Mouse (Mus musculus): ENCODE measurements around the gene Hist1h2bh.
A peak's percentile ranks its signal among the peaks of the same experiment; 100 is the strongest.
"Not testable (repeated sequence)": the region's sequence is repeated elsewhere in the genome, so short reads cannot be mapped to it uniquely, and the experiment has no call there.

Hist1h2bh gene

GRCm38 (mm10) chr13:23542999-23543607 lies at the start of gene Hist1h2bh:
TSS of gene Hist1h2bh (minus strand) at chr13:23543392.
- DNase-seq (ENCODE audit: low read depth), result peak; percentile 94

GRCm38 (mm10) chr13:23592614-23593013 lies 49.4 kb upstream of the Hist1h2bh start:
- no peak for DNase-seq (ENCODE audit: low read depth)

GRCm38 (mm10) chr13:23591886-23592285 lies 48.7 kb upstream of the Hist1h2bh start:
- DNase-seq (ENCODE audit: low read depth), result not testable (repeated sequence)

GRCm38 (mm10) chr13:23591206-23591605 lies 48.0 kb upstream of the Hist1h2bh start:
- no peak for DNase-seq (ENCODE audit: low read depth)

- peak; percentile 30 for DNase-seq (ENCODE audit: low read depth)
These were observed 43.7 kb upstream of the Hist1h2bh start for GRCm38 (mm10) chr13:23586940-23587225.

- DNase-seq (ENCODE audit: low read depth), result peak; percentile 64
These were observed 43.1 kb upstream of the Hist1h2bh start for GRCm38 (mm10) chr13:23586099-23586939.

GRCm38 (mm10) chr13:23585442-23586098 lies 42.4 kb upstream of the Hist1h2bh start:
- peak; percentile 92 for DNase-seq (ENCODE audit: low read depth)

- DNase-seq (ENCODE audit: low read depth), result peak; percentile 87
These were observed 41.8 kb upstream of the Hist1h2bh start for GRCm38 (mm10) chr13:23585029-23585441.

GRCm38 (mm10) chr13:23584331-23584730 lies 41.1 kb upstream of the Hist1h2bh start:
- DNase-seq (ENCODE audit: low read depth), result peak; percentile 36

- DNase-seq (ENCODE audit: low read depth), result no peak
These were observed 40.3 kb upstream of the Hist1h2bh start for GRCm38 (mm10) chr13:23583387-23584068.

- no peak for DNase-seq (ENCODE audit: low read depth)
These were observed 39.2 kb upstream of the Hist1h2bh start for GRCm38 (mm10) chr13:23582219-23583056.

GRCm38 (mm10) chr13:23581408-23582218 lies 38.4 kb upstream of the Hist1h2bh start, which contains the start of gene Hist1h4d:
TSS of gene Hist1h4d (plus strand) at chr13:23581598.
- peak; percentile 96 for DNase-seq (ENCODE audit: low read depth)

GRCm38 (mm10) chr13:23577835-23578234 lies 34.6 kb upstream of the Hist1h2bh start:
- DNase-seq (ENCODE audit: low read depth), result no peak

GRCm38 (mm10) chr13:23576906-23577639 lies 33.9 kb upstream of the Hist1h2bh start:
- DNase-seq (ENCODE audit: low read depth), result no peak

- DNase-seq (ENCODE audit: low read depth), result no peak
These were observed 33.2 kb upstream of the Hist1h2bh start for GRCm38 (mm10) chr13:23576351-23576881.

- DNase-seq (ENCODE audit: low read depth), result peak; percentile 47
These were observed 32.7 kb upstream of the Hist1h2bh start for GRCm38 (mm10) chr13:23575864-23576313.

- DNase-seq (ENCODE audit: low read depth), result peak; percentile 71
These were observed 32.2 kb upstream of the Hist1h2bh start, which contains the start of gene Hist1h3d for GRCm38 (mm10) chr13:23575271-23575851. TSS of gene Hist1h3d (plus strand) at chr13:23575763.

- peak; percentile 53 for DNase-seq (ENCODE audit: low read depth)
These were observed 31.5 kb upstream of the Hist1h2bh start for GRCm38 (mm10) chr13:23574546-23575170.

Measured in naive thymus-derived CD4-positive, alpha-beta T cell, adult 2 months (primary cell).